Mouse (Mus musculus) layer of hippocampus, adult 9-11 months (tissue): ENCODE measurements around the gene BC051665.

Experiments used
- DNase-seq: peaks from one replicate; pipeline ENCODE4 v3.0.0; 2022

The BC051665 gene

DNA sequence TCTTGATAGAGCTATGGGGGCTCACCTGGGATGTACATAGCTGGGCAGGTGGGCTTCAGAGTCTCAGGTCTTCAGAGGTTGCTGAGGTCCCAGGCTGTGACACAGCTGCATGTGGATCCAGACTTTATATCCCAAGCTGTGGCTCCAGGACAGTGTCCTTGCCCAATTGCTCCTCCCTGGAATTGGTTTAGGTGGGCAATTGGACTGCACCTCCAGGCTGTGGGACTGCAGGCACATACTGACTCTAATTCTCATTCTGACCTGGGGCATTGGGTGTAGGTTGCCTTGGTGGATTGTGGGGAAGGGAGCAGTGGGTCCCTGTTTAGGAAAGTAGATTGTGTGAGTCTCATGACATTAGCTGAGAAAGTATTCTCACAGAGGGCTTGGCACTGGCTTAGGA lies at the start of gene BC051665:
Gene BC051665, minus strand, starts transcription at position 101 of the 400 bp plus-strand sequence.
- DNase-seq = no peak

DNA sequence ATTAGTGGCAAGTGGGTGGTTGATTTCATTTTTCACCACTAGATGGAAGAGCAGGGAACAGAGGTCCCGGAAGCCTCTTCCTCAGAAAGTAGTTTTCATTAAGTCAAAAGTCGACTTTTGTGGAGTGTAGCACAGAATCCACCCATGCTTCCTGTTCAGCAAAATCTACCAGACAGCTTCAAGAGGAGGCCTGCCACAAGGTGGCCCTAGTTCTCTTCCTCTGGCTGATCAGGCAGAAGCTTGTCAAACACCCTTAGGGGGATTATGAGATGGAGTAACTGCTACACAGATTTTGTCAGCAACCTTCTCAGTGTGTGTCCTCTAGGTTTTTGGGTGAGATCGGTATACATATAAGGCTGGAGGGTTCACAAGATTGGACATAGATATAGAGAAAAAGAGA lies 39.9 kb upstream of the BC051665 start:
- no peak for DNase-seq

- DNase-seq = no peak
Observed at GRCm38 (mm10) chr13:60820486-60821175, 34.5 kb upstream of the BC051665 start.

- DNase-seq = no peak
Observed at GRCm38 (mm10) chr13:60819469-60819868, 33.3 kb upstream of the BC051665 start.

- no peak for DNase-seq
Observed at GRCm38 (mm10) chr13:60813722-60814121, 27.6 kb upstream of the BC051665 start.

GRCm38 (mm10) chr13:60812768-60813167 lies 26.6 kb upstream of the BC051665 start:
- DNase-seq = no peak

DNA sequence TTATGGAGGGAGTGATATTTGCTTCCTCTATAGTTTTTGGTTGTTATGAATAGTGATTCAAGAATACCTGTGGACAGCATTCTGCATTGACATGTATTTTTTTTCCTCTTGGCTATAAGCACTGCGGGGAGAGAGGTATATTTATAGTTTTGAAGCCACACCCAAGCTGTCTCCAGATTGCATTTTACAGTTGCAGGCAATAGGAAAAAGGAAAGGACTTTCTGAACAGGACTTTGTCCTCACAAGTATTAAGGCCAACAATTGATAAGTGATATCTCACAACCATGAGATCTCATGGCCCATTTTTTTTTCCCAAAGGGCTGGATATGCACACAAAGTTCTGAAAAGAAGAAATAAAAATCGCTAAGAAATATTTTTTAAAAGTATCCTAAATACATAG lies 23.5 kb upstream of the BC051665 start:
- DNase-seq = no peak

DNA sequence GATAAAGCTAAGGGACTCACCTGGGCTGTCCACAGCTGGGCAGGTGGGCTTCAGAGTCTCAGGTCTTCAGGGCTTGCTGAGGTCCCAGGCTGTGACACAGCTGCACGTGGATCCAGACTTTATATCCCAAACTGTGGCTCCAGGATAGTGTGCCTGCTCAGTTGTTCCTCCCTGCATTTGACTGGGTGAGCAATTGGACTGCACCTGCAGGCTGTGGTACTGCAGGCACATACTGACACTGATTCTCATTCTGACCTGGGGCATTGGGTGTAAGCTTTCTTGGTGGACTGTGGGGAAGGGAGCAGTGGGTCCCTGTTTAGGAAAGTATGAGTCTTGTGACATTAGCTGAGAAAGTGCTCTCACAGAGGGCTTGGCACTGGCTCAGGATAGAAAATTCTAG lies 16.6 kb upstream of the BC051665 start, which contains the start of gene Ctsll3:
Gene Ctsll3, minus strand, starts transcription at position 101 of the 400 bp plus-strand sequence.
- DNase-seq = no peak

- no peak for DNase-seq
Observed at GRCm38 (mm10) chr13:60789466-60789865, 3.3 kb upstream of the BC051665 start.

DNA sequence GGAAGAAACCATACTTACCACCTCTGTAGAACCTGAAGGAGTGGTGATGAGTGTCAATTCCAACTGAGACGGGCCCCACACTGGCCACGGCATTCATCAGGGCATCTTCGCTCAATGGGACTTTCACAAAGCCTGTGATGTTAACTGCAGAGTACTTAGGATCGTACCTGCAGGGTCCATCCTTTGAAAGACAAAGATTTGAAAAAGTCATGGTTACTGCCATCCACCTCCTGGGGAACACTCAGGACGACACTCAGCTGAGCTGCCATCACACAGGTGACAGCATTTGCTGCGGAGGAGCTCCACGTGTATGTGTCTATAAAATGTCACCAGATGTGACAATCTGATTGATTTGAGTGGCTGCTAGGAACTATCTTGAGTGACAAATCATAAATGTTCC lies 2.9 kb downstream of the BC051665 start:
- DNase-seq = no peak

DNA sequence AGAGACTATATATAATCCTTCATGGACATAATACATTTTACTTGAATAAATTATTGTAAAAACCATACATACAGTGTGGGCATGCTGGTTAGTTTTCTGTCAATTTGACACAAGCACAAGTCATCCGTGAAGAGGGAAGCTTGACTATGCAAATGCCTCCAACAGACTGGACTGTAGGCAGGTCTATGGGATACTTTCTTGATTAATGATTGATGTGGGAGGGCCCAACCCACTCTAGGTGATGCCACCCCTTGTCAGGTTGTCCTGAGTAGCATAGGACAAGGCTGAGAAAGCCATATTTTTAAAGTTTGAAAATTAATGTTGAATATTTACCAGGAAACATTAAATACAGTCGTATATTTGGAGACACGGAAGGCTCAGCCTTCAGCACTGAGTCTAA lies 5.6 kb downstream of the BC051665 start:
- DNase-seq = no peak

DNA sequence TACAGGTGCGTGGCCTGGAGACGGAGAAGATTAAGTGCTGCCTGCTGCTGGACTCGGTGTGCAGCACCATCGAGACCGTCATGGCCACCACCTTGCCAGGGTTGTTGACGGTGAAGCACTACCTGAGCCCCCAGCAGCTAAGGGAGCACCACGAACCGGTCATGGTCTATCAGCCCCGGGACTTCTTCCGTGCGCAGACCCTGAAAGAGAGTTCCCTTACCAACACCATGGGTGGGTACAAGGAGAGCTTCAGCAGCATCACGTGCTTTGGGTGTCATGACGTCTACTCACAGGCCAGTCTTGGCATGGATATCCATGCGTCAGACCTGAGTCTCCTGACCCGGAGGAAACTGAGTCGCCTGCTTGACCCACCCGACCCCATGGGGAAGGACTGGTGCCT lies 25.0 kb downstream of the BC051665 start:
- no peak for DNase-seq

- no peak for DNase-seq
Observed at GRCm38 (mm10) chr13:60760392-60760791, 25.8 kb downstream of the BC051665 start.

DNA sequence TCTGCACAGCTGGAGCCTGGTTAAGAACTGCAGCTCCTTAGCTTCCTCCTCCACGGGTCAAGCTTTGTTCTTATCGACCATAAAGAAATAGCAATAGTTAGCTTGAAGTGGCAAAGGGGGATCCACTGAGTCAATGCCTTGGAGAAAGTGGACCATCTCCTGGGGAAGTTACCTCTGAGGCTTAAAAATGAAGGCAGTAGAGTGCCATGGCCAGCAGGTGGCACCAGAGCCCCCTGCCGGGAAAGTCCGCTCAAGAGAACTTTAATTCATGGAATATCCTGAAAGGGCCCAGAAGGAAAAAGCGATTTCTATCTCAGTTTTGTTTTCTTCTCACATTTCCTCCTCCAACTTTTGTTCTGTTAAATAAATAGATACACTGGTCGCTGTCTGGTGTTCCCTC lies 27.0 kb downstream of the BC051665 start:
- DNase-seq = no peak

DNA sequence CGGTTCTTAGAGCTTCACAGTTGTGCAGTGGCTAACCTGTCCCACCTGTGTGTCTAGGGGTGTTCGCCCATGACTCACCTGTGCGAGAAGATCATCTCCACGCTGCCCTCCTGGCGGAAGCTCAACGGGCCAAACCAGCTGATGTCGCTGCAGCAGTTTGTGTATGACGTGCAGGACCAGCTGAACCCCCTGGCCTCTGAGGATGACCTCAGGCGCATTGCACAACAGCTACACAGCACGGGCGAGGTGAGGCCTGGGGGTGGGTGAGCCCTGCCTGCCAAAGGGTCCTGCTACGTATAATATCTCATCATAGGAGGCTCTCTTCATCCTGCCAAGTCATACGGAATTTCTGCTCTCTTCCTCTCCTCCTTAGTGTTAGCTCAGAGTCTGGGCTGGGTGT lies 28.9 kb downstream of the BC051665 start:
- no peak for DNase-seq

GRCm38 (mm10) chr13:60755251-60755650 lies 30.9 kb downstream of the BC051665 start:
- DNase-seq = no peak

- DNase-seq = no peak
Observed at GRCm38 (mm10) chr13:60753216-60753615, 32.9 kb downstream of the BC051665 start.

DNA sequence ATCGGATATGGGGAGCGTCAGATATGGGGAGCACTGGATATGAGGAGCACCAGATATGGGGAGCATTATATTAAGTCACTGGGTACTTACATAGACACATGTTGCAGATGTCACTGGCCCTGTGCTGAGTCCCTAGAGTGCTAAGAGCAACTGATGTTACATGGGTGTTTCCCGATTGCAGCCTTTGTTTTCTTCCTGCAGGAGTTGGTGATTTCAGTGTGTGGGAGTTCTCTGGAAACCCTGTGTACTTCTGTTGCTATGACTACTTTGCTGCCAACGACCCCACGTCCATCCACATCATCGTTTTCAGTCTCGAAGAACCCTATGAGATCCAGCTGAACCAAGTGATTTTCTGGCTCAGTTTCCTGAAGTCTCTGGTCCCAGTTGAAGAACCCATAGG lies 35.2 kb downstream of the BC051665 start:
- DNase-seq = no peak

- peak; percentile 55 for DNase-seq
Observed at GRCm38 (mm10) chr13:60748556-60748955, 37.6 kb downstream of the BC051665 start.

GRCm38 (mm10) chr13:60747201-60747600 lies 39.0 kb downstream of the BC051665 start:
- no peak for DNase-seq

GRCm38 (mm10) chr13:60746271-60746670 lies 39.9 kb downstream of the BC051665 start:
- DNase-seq = no peak

- no peak for DNase-seq
Observed at GRCm38 (mm10) chr13:60745358-60745757, 40.8 kb downstream of the BC051665 start.

DNA sequence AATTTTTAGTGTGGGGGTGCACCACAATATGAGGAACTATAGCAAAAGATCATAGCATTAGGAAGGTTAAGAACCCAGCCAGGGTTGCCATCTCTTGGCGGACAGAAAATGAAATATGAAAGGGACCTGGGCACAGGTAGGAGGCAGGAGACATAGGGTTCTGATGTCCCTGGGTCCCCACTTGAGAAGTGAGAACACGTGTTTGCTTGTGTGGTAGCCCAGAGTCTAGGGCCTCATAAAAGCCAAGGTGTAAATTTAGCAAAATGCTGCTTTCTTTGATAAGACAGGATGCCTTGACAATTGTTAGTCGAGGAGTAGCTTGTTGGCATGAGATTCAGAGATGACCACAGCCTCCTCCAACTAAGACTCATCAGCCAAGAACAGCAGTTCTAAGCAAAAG lies 41.4 kb downstream of the BC051665 start:
- DNase-seq = no peak

- DNase-seq = peak; percentile 74
Observed at GRCm38 (mm10) chr13:60744078-60744460, 42.1 kb downstream of the BC051665 start.

- no peak for DNase-seq
Observed at GRCm38 (mm10) chr13:60743381-60744077, 42.6 kb downstream of the BC051665 start.
